Mouse (Mus musculus): Measurements from ENCODE around the gene Usp16. TPM values are rescaled to one million over a fixed set of nuclear protein-coding genes. Genes with fewer than 3 reads are reported as not detected.
"Not testable (repeated sequence)": the region's sequence is repeated elsewhere in the genome, so short reads cannot be mapped to it uniquely, and the experiment has no call there.

The Usp16 gene
- polyA plus RNA-seq, 1 experiment from 2014 or later = 42.8 TPM

GRCm38 (mm10) chr16:87453226-87453625 lies 1.3 kb upstream of the Usp16 start:
- no peak for ATAC-seq
- WGBS = 95% methylated on average over 2 of the region's 2 CpGs
- no peak overlapping the region for H3K4me2 ChIP-seq (ENCODE audit: low read length)
- H3K36me3 ChIP-seq (ENCODE audit: control insufficient read depth, insufficient read depth, low read length) = no peaks in the 10 kb centered on the region
- H3K27ac ChIP-seq (ENCODE audit: low read depth, low read length) = no peak overlapping the region
- no peak overlapping the region for H3K9ac ChIP-seq (ENCODE audit: low read depth, low read length)
- peaks cover 15% of the 10 kb centered on the region for H3K4me1 ChIP-seq (ENCODE audit: control insufficient read depth, insufficient read depth, low read depth, low read length)
- no peaks in the 10 kb centered on the region for H3K27me3 ChIP-seq (replicated peaks; ENCODE audit: control insufficient read depth, insufficient read depth, low read length)
- H3K9me3 ChIP-seq (ENCODE audit: control insufficient read depth, low read length) = no peaks in the 10 kb centered on the region; the same call in 1 of the 2 replicates
- H3K4me3 ChIP-seq (ENCODE audit: low read length) = no peak overlapping the region

GRCm38 (mm10) chr16:87455180-87455611 lies 693 bp downstream of the Usp16 start:
- WGBS = 0% methylated on average over 38 of the region's 38 CpGs
- Histone ChIP-seq H3K4me3 (ENCODE audit: low read length) (peak overlapping the region; percentile 92), H3K4me1 (ENCODE audit: control insufficient read depth, insufficient read depth, low read depth, low read length) (peaks cover 15% of the 10 kb centered on the region), H3K9ac (ENCODE audit: low read depth, low read length) (peak overlapping the region; percentile 91), H3K9me3 (ENCODE audit: control insufficient read depth, low read length) (no peaks in the 10 kb centered on the region), H3K27me3 (replicated peaks; ENCODE audit: control insufficient read depth, insufficient read depth, low read length) (no peaks in the 10 kb centered on the region), H3K4me2 (ENCODE audit: low read length) (peak overlapping the region; percentile 87), H3K36me3 (ENCODE audit: control insufficient read depth, insufficient read depth, low read length) (no peaks in the 10 kb centered on the region), H3K27ac (ENCODE audit: low read depth, low read length) (peak overlapping the region; percentile 85)
- peak; percentile 85; the same call in 1 of the 2 replicates for ATAC-seq

DNA sequence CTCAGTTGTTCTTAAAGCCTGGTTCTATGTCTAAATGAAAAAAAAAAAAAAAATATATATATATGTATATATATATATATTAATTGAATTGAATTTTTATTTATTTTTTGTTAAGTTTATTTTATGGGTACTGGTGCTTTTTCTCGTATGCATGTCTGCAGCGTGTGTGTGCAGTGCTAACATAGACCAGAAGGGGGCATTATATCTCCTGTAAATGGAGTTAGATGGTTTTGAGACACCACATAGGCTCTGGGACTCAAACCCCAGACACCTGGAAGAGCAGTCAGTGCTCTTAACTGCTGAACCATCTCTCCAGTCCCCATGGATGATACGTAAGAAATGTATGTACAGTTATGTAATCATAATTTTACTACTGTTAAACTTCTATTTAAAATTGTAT lies 4.2 kb downstream of the Usp16 start:
- H3K9ac ChIP-seq (ENCODE audit: low read depth, low read length) = no peak overlapping the region
- H3K9me3 ChIP-seq (ENCODE audit: control insufficient read depth, low read length) = no peaks in the 10 kb centered on the region
- peaks cover 8% of the 10 kb centered on the region for H3K36me3 ChIP-seq (ENCODE audit: control insufficient read depth, insufficient read depth, low read length)
- peaks cover 15% of the 10 kb centered on the region for H3K4me1 ChIP-seq (ENCODE audit: control insufficient read depth, insufficient read depth, low read depth, low read length)
- ATAC-seq = no peak
- no peaks in the 10 kb centered on the region for H3K27me3 ChIP-seq (replicated peaks; ENCODE audit: control insufficient read depth, insufficient read depth, low read length)
- no peak overlapping the region for H3K27ac ChIP-seq (ENCODE audit: low read depth, low read length)
- H3K4me2 ChIP-seq (ENCODE audit: low read length) = no peak overlapping the region
- whole genome bisulfite sequencing = 97% methylated on average over 3 of the region's 3 CpGs
- no peak overlapping the region for H3K4me3 ChIP-seq (ENCODE audit: low read length)

DNA sequence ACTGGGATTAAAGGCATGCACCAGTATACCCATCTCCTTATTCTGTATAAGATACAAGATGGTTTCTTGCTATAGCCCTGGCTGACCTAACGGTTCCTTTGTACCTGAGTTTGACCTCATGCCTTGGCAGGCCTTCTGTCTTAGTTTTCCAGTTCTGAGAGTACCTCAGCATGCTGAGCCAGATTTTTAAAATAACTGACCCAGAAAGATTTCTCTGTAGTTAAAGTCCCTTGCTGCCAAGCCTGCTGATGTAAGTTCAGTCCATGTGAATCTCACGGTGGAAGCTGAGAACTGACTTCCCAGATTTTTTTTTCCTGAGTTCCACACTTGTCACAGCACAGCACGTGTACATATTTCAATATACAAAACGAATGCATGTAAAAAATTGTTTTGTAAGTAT lies 16.1 kb downstream of the Usp16 start:
- H3K4me3 ChIP-seq (ENCODE audit: low read length) = no peak overlapping the region
- H3K9me3 ChIP-seq (ENCODE audit: control insufficient read depth, low read length) = no peaks in the 10 kb centered on the region
- no peak for ATAC-seq
- H3K36me3 ChIP-seq (ENCODE audit: control insufficient read depth, insufficient read depth, low read length) = peaks cover 45% of the 10 kb centered on the region
- H3K27ac ChIP-seq (ENCODE audit: low read depth, low read length) = no peak overlapping the region
- H3K4me1 ChIP-seq (ENCODE audit: control insufficient read depth, insufficient read depth, low read depth, low read length) = no peaks in the 10 kb centered on the region
- H3K27me3 ChIP-seq (replicated peaks; ENCODE audit: control insufficient read depth, insufficient read depth, low read length) = no peaks in the 10 kb centered on the region
- WGBS = 87% methylated on average over 4 of the region's 4 CpGs
- H3K4me2 ChIP-seq (ENCODE audit: low read length) = no peak overlapping the region
- no peak overlapping the region for H3K9ac ChIP-seq (ENCODE audit: low read depth, low read length)

GRCm38 (mm10) chr16:87484367-87484766 lies 29.9 kb downstream of the Usp16 start:
- WGBS = 90% methylated on average over 5 of the region's 5 CpGs
- H3K36me3 ChIP-seq (ENCODE audit: control insufficient read depth, insufficient read depth, low read length) = peaks cover 49% of the 10 kb centered on the region

GRCm38 (mm10) chr16:87486739-87487138 lies 32.2 kb downstream of the Usp16 start:
- no peak overlapping the region for H3K4me2 ChIP-seq (ENCODE audit: low read length)

More at GRCm38 (mm10) chr16:87484367-87484766, 29.9 kb downstream of the Usp16 start:
- Histone ChIP-seq H3K27me3 (replicated peaks; ENCODE audit: control insufficient read depth, insufficient read depth, low read length) (no peaks in the 10 kb centered on the region), H3K9ac (ENCODE audit: low read depth, low read length) (no peak overlapping the region), H3K27ac (ENCODE audit: low read depth, low read length) (no peak overlapping the region), H3K4me3 (ENCODE audit: low read length) (no peak overlapping the region), H3K4me2 (ENCODE audit: low read length) (no peak overlapping the region), H3K4me1 (ENCODE audit: control insufficient read depth, insufficient read depth, low read depth, low read length) (no peaks in the 10 kb centered on the region), H3K9me3 (ENCODE audit: control insufficient read depth, low read length) (no peaks in the 10 kb centered on the region)
- no peak for ATAC-seq

DNA sequence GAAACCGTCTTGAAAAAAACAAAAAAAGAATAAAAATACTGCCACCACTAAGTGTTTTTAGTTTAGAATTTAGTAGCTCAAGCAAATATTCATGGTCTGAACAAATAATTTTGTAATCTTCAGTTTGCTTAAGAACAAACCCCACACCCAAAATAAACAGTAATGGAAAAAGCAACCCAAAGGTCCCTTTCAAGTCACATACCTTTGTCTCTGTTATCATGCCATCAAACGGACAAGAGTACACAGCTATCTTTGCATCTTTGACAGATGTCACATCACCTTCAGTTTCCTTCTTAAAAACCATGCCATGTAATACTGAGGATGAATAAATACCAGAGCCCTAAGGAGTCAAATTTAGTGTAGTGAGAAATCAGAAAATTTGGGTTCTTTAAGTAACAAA lies 34.1 kb downstream of the Usp16 start:
- Histone ChIP-seq H3K9ac (ENCODE audit: low read depth, low read length) (no peak overlapping the region), H3K27me3 (replicated peaks; ENCODE audit: control insufficient read depth, insufficient read depth, low read length) (no peaks in the 10 kb centered on the region), H3K4me2 (ENCODE audit: low read length) (no peak overlapping the region), H3K4me3 (ENCODE audit: low read length) (no peak overlapping the region), H3K4me1 (ENCODE audit: control insufficient read depth, insufficient read depth, low read depth, low read length) (no peaks in the 10 kb centered on the region), H3K9me3 (ENCODE audit: control insufficient read depth, low read length) (no peaks in the 10 kb centered on the region), H3K27ac (ENCODE audit: low read depth, low read length) (no peak overlapping the region), H3K36me3 (ENCODE audit: control insufficient read depth, insufficient read depth, low read length) (peaks cover 64% of the 10 kb centered on the region)
- 81% methylated on average over 2 of the region's 2 CpGs for WGBS
- ATAC-seq = no peak

More at GRCm38 (mm10) chr16:87486739-87487138, 32.2 kb downstream of the Usp16 start:
- ATAC-seq = no peak
- peaks cover 67% of the 10 kb centered on the region for H3K36me3 ChIP-seq (ENCODE audit: control insufficient read depth, insufficient read depth, low read length)
- over 99% methylated on average over 5 of the region's 5 CpGs for WGBS
- H3K9ac ChIP-seq (ENCODE audit: low read depth, low read length) = no peak overlapping the region
- H3K9me3 ChIP-seq (ENCODE audit: control insufficient read depth, low read length) = no peaks in the 10 kb centered on the region
- H3K27me3 ChIP-seq (replicated peaks; ENCODE audit: control insufficient read depth, insufficient read depth, low read length) = no peaks in the 10 kb centered on the region
- no peak overlapping the region for H3K4me3 ChIP-seq (ENCODE audit: low read length)
- no peaks in the 10 kb centered on the region for H3K4me1 ChIP-seq (ENCODE audit: control insufficient read depth, insufficient read depth, low read depth, low read length)
- no peak overlapping the region for H3K27ac ChIP-seq (ENCODE audit: low read depth, low read length)

DNA sequence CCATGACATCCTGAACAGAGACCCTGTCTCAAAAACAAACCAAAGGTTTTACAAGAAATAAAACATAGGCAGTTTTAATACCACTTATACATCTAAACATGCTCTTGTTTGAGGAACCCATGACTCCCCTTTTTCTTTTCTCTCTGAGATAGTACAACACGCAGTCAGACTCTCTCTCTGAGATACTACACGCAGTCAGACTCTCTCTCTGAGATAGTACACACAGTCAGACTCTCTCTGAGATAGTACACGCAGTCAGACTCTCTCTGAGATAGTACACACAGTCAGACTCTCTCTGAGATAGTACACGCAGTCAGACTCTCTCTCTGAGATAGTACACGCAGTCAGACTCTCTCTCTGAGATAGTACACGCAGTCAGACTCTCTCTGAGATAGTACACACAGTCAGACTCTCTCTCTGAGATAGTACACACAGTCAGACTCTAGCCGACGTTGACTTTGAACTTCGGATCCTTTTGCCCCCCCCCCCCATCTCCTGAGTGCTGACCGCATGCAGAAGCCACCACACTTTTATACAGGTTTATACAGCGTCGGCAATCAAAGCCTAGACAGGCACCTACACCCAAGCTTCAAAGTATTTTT lies 37.8 kb downstream of the Usp16 start:
- 98% methylated on average over 12 of the region's 12 CpGs for WGBS
- not testable (repeated sequence) for H3K9me3 ChIP-seq (ENCODE audit: control insufficient read depth, low read length); H3K27ac ChIP-seq (ENCODE audit: low read depth, low read length)

GRCm38 (mm10) chr16:87494955-87495655 lies 40.6 kb downstream of the Usp16 start:
- H3K4me2 ChIP-seq (ENCODE audit: low read length) = peak overlapping the region; percentile 80
- no peaks in the 10 kb centered on the region for H3K9me3 ChIP-seq (ENCODE audit: control insufficient read depth, low read length)
- H3K36me3 ChIP-seq (ENCODE audit: control insufficient read depth, insufficient read depth, low read length) = peaks cover 20% of the 10 kb centered on the region
- ATAC-seq = peak; percentile 65; the same call in 1 of the 2 replicates
- no peaks in the 10 kb centered on the region for H3K27me3 ChIP-seq (replicated peaks; ENCODE audit: control insufficient read depth, insufficient read depth, low read length)
- under 1% methylated on average over 38 of the region's 39 CpGs for WGBS
- H3K4me3 ChIP-seq (ENCODE audit: low read length) = peak overlapping the region; percentile 84
- peak overlapping the region; percentile 96 for H3K9ac ChIP-seq (ENCODE audit: low read depth, low read length)
- peak overlapping the region; percentile 86 for H3K27ac ChIP-seq (ENCODE audit: low read depth, low read length)
- H3K4me1 ChIP-seq (ENCODE audit: control insufficient read depth, insufficient read depth, low read depth, low read length) = peaks cover 15% of the 10 kb centered on the region

More for the DNA sequence above, 37.8 kb downstream of the Usp16 start:
- not testable (repeated sequence) for H3K4me3 ChIP-seq (ENCODE audit: low read length); H3K4me2 ChIP-seq (ENCODE audit: low read length); H3K9ac ChIP-seq (ENCODE audit: low read depth, low read length); ATAC-seq; H3K27me3 ChIP-seq (replicated peaks; ENCODE audit: control insufficient read depth, insufficient read depth, low read length)
- Histone ChIP-seq H3K4me1 (ENCODE audit: control insufficient read depth, insufficient read depth, low read depth, low read length) (peaks cover 15% of the 10 kb centered on the region), H3K36me3 (ENCODE audit: control insufficient read depth, insufficient read depth, low read length) (peaks cover 38% of the 10 kb centered on the region)
